Mouse (Mus musculus) CH12.LX (cell line): ENCODE data around the gene Exoc6.

Experiments
- CHD2 ChIP-seq: IDR thresholded peaks from 2 replicates; pipeline ENCODE4 v1.6.1; 2011; ENCODE audit warnings: low read length, improper control_type of control experiment
- CTCF ChIP-seq, 2 experiments: IDR thresholded peaks in 1 of 2; conservative IDR thresholded peaks in 1 of 2; 2 replicates each; pipeline ENCODE4 v1.5.1; 2011 to 2012; ENCODE audit warnings: low read depth in 2 of 2, low read length in 2 of 2, improper control_type of control experiment in 1 of 2, inconsistent platforms in 1 of 2, mild to moderate bottlenecking in 1 of 2, moderate library complexity in 1 of 2
- E2F4 ChIP-seq: IDR thresholded peaks from 2 replicates; pipeline ENCODE4 v1.6.1; 2011; ENCODE audit warnings: low read depth, low read length, improper control_type of control experiment; ENCODE audit not compliant: insufficient replicate concordance
- ELF1 ChIP-seq: IDR thresholded peaks from 2 replicates; pipeline ENCODE4 v1.6.1; 2014; ENCODE audit warnings: low read depth, mild to moderate bottlenecking, inconsistent platforms, low read length, improper control_type of control experiment
- EP300 ChIP-seq: IDR thresholded peaks from 2 replicates; pipeline ENCODE4 v1.6.1; 2011; ENCODE audit warnings: low read length, improper control_type of control experiment
- GABPA ChIP-seq: IDR thresholded peaks from 2 replicates; pipeline ENCODE4 v1.6.1; 2012; ENCODE audit warnings: low read depth, low read length, improper control_type of control experiment, inconsistent platforms; ENCODE audit not compliant: insufficient replicate concordance
- HCFC1 ChIP-seq: IDR thresholded peaks from 2 replicates; pipeline ENCODE4 v1.6.1; 2012; ENCODE audit warnings: low read depth, mild to moderate bottlenecking, inconsistent platforms, low read length, improper control_type of control experiment
- IRF4 ChIP-seq: IDR thresholded peaks from 2 replicates; pipeline ENCODE4 v1.6.1; 2014; ENCODE audit warnings: low read depth, mild to moderate bottlenecking, inconsistent platforms, low read length, improper control_type of control experiment
- JUND ChIP-seq: conservative IDR thresholded peaks from 2 replicates; pipeline ENCODE4 v1.6.1; 2011; ENCODE audit warnings: low read depth, low read length, improper control_type of control experiment
- KAT2A ChIP-seq: IDR thresholded peaks from 2 replicates; pipeline ENCODE4 v1.6.1; 2012; ENCODE audit warnings: low read length, improper control_type of control experiment, inconsistent platforms; ENCODE audit not compliant: insufficient replicate concordance
- POLR2A ChIP-seq: IDR thresholded peaks from 2 replicates; pipeline ENCODE4 v1.6.1; 2011; ENCODE audit warnings: low read depth, mild to moderate bottlenecking, improper control_type of control experiment, low read length
- POLR2AphosphoS2 ChIP-seq: IDR thresholded peaks from 2 replicates; pipeline ENCODE4 v1.6.1; 2011; ENCODE audit warnings: low read depth, low read length, improper control_type of control experiment
- TBP ChIP-seq: conservative IDR thresholded peaks from 2 replicates; pipeline ENCODE4 v1.6.1; 2011; ENCODE audit warnings: low read depth, low read length, improper control_type of control experiment
- ZC3H11A ChIP-seq: IDR thresholded peaks from 2 replicates; pipeline ENCODE4 v1.6.1; 2012; ENCODE audit warnings: low read depth, mild to moderate bottlenecking, inconsistent platforms, low read length, improper control_type of control experiment

GRCm38 (mm10) chr19:37579607-37580006, 29.4 kb downstream of the Exoc6 start:
- TF ChIP-seq EP300: no peak
- no peak for TF ChIP-seq KAT2A
- no peak for TF ChIP-seq ZC3H11A
- no peak for TF ChIP-seq POLR2A
- TF ChIP-seq GABPA: no peak
- no peak for TF ChIP-seq CTCF (conservative IDR thresholded peaks at IDR 0.05 in 1 of 2, IDR thresholded peaks at IDR 0.05 in 1 of 2; ENCODE audit: low read depth in 2 of 2, low read length in 2 of 2)
- no peak for TF ChIP-seq TBP
- no peak for TF ChIP-seq CHD2
- no peak for TF ChIP-seq ELF1
- no peak for TF ChIP-seq IRF4
- no peak for TF ChIP-seq HCFC1
- no peak for TF ChIP-seq E2F4
- TF ChIP-seq JUND: no peak
- TF ChIP-seq POLR2AphosphoS2: no peak
